Mouse (Mus musculus) cerebellum, adult 9-10 months (tissue): ENCODE measurements around the gene Ercc8.

ENCODE experiments used
- DNase-seq: peaks from one replicate; pipeline ENCODE4 v3.0.0; 2022

The Ercc8 gene

DNA sequence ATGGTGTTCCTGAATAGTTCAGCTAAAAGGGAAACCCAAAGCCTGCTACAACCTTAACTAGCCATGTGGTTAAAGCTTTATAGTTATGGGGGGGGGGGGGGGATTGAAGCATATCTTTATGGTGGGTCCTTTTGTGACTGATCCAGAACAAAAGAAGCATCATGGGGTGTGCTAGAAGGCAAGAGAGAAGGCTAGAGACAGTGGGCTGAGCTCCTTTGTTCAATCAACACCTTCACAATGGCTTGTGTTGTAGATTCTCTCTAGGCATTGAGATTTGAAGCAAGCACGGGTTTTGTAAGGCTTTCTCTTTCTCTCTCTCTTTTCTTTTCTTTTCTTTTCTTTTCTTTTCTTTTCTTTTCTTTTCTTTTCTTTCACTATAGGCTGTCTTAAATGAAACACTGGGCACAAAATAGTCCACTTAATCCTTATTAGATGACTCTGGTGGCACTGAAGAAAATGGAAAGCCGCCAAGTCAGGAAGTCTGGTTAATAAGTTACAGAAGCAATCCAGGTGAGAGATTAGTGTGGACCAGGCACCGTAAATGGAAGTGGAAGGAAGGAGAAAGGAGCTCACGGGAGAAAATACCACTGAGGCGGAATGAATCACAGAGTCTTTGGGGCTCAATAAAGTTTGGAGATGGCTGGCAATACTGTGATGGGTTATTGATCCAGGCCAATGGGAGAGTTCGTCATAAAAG is 71.3 kb downstream of the Ercc8 start:
- no peak for DNase-seq

DNA sequence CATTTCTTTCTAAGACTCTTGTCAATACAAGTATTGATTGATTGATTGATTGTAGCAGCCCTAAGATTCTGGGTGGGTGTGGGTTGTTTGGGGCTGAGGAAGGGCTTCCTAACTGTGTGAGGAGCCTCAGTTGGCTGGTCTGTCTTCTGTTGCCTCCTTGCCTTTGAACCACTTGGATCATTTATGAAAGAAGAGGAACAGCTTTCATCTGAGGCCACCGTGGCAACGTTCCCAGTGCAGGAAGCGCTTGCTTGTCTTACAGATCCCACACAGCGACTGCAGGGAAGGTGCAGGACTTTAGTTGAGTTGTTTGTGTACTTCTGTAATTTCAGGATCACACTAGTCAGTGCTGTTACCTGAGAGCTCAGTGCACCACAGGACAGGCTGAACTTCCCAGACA is 81.5 kb downstream of the Ercc8 start:
- no peak for DNase-seq

DNA sequence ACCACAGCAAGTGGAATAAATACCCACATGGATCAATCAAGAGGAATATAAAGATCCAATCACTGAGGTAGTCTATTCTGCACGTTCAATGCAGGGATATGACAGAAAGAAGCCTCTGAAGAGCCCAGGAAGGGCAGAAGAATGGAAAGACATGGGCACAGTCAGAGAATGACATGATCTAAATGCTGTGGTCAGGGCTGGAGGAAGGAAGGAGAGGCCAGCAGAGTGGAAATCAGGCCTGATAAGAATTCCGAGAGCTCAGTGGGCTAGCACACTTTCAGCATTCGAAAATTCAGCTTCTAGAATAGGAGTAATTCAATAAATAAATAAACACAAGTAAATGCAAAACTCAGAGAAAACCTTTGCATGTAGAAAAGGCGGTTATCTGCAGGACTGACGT is 83.2 kb downstream of the Ercc8 start:
- DNase-seq = no peak
